Mouse (Mus musculus) lung, embryonic 14.5 days (tissue): Measurements from ENCODE around the gene Mvd. TPM values are rescaled to one million over a fixed set of nuclear protein-coding genes. Genes with fewer than 3 reads are reported as not detected.

Experiments
- ATAC-seq: fragments of 200-750 bp; cut with Nextera tagmentation; 2 replicates; pipeline ENCODE4 v1.8.0; 2017; ENCODE audit warnings: mild to moderate bottlenecking, moderate TSS enrichment, moderate library complexity; ENCODE audit not compliant: insufficient read depth
- DNase-seq: peaks from one replicate; pipeline ENCODE4 v3.0.0-alpha.2; 2015
- H3K27ac ChIP-seq: fragments of 300-500 bp; sonication (generic); 2 replicates; pipeline ENCODE4 v1.5.1; 2014; ENCODE audit warnings: low read depth, mild to moderate bottlenecking, moderate library complexity
- H3K27me3 ChIP-seq: fragments of 300-500 bp; sonication (generic); 2 replicates; pipeline ENCODE4 v1.6.1; 2014; ENCODE audit warnings: low read length, control low read depth; ENCODE audit not compliant: insufficient read depth
- H3K36me3 ChIP-seq: fragments of 300-500 bp; sonication (generic); 2 replicates; pipeline ENCODE4 v1.6.1; 2014; ENCODE audit warnings: control low read depth; ENCODE audit not compliant: insufficient read depth
- H3K4me1 ChIP-seq: fragments of 300-500 bp; sonication (generic); 2 replicates; pipeline ENCODE4 v1.6.1; 2014; ENCODE audit warnings: antibody characterized with exemption, control low read depth; ENCODE audit not compliant: insufficient read depth
- H3K4me2 ChIP-seq: fragments of 300-500 bp; sonication (generic); 2 replicates; pipeline ENCODE4 v1.6.1; 2014; ENCODE audit warnings: mild to moderate bottlenecking
- H3K4me3 ChIP-seq: fragments of 300-500 bp; sonication (generic); 2 replicates; pipeline ENCODE4 v1.5.1; 2014; ENCODE audit warnings: low read depth, low read length
- H3K9ac ChIP-seq: fragments of 300-500 bp; sonication (generic); 2 replicates; pipeline ENCODE4 v1.6.1; 2014
- H3K9me3 ChIP-seq: fragments of 300-500 bp; sonication (generic); 2 replicates; pipeline ENCODE4 v1.6.1; 2016; ENCODE audit warnings: low read depth, low read length, control low read depth
- CTCF ChIP-seq: IDR thresholded peaks from 2 replicates; pipeline ENCODE4 v1.5.1; 2016; ENCODE audit warnings: antibody characterized with exemption, low read depth
- WGBS: fragments of 180-500 bp; shearing (Covaris S2); extraction: QIAGEN DNeasy Blood & Tissue Kit; methylation state at CpG from one replicate; pipeline ENCODE4 v1.1.7; 2014; 5-methylcytosine and 5-hydroxymethylcytosine counted together
- polyA plus RNA-seq: library from polyadenylated mRNA; unstranded; fragments of >200 nt; fragmentation: Nextera tagmentation; extraction: Ambion mirVana; gene quantifications from 2 replicates; pipeline ENCODE4 v1.2.1, GENCODE M21; 2014

Mvd gene
- polyA plus RNA-seq, 1 experiment from 2014 or later = 27.1 TPM

- 0% methylated on average over 12 of the region's 12 CpGs for WGBS
- Histone ChIP-seq H3K36me3 (peaks cover 9% of the 10 kb centered on the region; the same call in 1 of the 2 replicates), H3K9me3 (no peaks in the 10 kb centered on the region), H3K27ac (peak overlapping the region; percentile 63; the same call in 1 of the 2 replicates), H3K27me3 (no peaks in the 10 kb centered on the region), H3K4me3 (peak overlapping the region; percentile 64), H3K9ac (peak overlapping the region; percentile 67), H3K4me1 (peaks cover 10% of the 10 kb centered on the region; the same call in 1 of the 2 replicates), H3K4me2 (peak overlapping the region; percentile 98)
- no peak for TF ChIP-seq CTCF
- DNase-seq = no peak
- ATAC-seq = peak; percentile 3; the same call in 1 of the 2 replicates
Measured at GRCm38 (mm10) chr8:122442781-122443180, 441 bp downstream of the Mvd start.

- DNase-seq (no peak), ATAC-seq (no peak)
- WGBS = 18% methylated on average over 7 of the region's 7 CpGs
- peak overlapping the region; percentile 64 for H3K4me3 ChIP-seq
- no peaks in the 10 kb centered on the region for H3K9me3 ChIP-seq
- H3K9ac ChIP-seq = peak overlapping the region; percentile 67
- peaks cover 10% of the 10 kb centered on the region; the same call in 1 of the 2 replicates for H3K4me1 ChIP-seq
- H3K4me2 ChIP-seq = peak overlapping the region; percentile 98
- TF ChIP-seq CTCF = no peak
- H3K27me3 ChIP-seq = no peaks in the 10 kb centered on the region
- H3K27ac ChIP-seq = 0 out of 2 replicates have a peak overlapping the region, but pooled peaks have one; percentile 63
- H3K36me3 ChIP-seq = peaks cover 11% of the 10 kb centered on the region; the same call in 1 of the 2 replicates
Measured at GRCm38 (mm10) chr8:122442356-122442755, 866 bp downstream of the Mvd start.

GRCm38 (mm10) chr8:122441326-122441725 lies 1.9 kb downstream of the Mvd start:
- DNase-seq (no peak), ATAC-seq (no peak)
- Histone ChIP-seq H3K9ac (no peak overlapping the region), H3K9me3 (no peaks in the 10 kb centered on the region), H3K4me1 (peaks cover 10% of the 10 kb centered on the region; the same call in 1 of the 2 replicates), H3K36me3 (peaks cover 21% of the 10 kb centered on the region), H3K27ac (no peak overlapping the region), H3K27me3 (no peaks in the 10 kb centered on the region), H3K4me2 (no peak overlapping the region), H3K4me3 (no peak overlapping the region)
- TF ChIP-seq CTCF = no peak
- 90% methylated on average over 1 of the region's 1 CpGs for WGBS

GRCm38 (mm10) chr8:122439336-122439735 lies 3.9 kb downstream of the Mvd start:
- Histone ChIP-seq H3K4me1 (0 out of 2 replicates have a peak, but pooled peaks cover 3% of the 10 kb centered on the region), H3K9ac (no peak overlapping the region), H3K4me2 (no peak overlapping the region), H3K9me3 (no peaks in the 10 kb centered on the region), H3K27me3 (no peaks in the 10 kb centered on the region), H3K36me3 (peaks cover 36% of the 10 kb centered on the region), H3K27ac (no peak overlapping the region), H3K4me3 (no peak overlapping the region)
- ATAC-seq (no peak), DNase-seq (no peak)
- WGBS = 96% methylated on average over 16 of the region's 16 CpGs
- TF ChIP-seq CTCF = no peak

GRCm38 (mm10) chr8:122437708-122438331 lies 5.4 kb downstream of the Mvd start:
- Histone ChIP-seq H3K9me3 (no peaks in the 10 kb centered on the region), H3K4me2 (peak overlapping the region; percentile 16; the same call in 1 of the 2 replicates), H3K27ac (no peak overlapping the region; the same call in 1 of the 2 replicates), H3K9ac (no peak overlapping the region; the same call in 1 of the 2 replicates), H3K4me1 (0 out of 2 replicates have a peak, but pooled peaks cover 3% of the 10 kb centered on the region), H3K36me3 (peaks cover 37% of the 10 kb centered on the region), H3K4me3 (no peak overlapping the region), H3K27me3 (no peaks in the 10 kb centered on the region)
- ATAC-seq (no peak), DNase-seq (peak; percentile 50)
- no peak for TF ChIP-seq CTCF
- WGBS = 79% methylated on average over 13 of the region's 13 CpGs

GRCm38 (mm10) chr8:122436586-122437125 lies 6.6 kb downstream of the Mvd start:
- WGBS = 84% methylated on average over 20 of the region's 20 CpGs
- no peak overlapping the region for H3K4me3 ChIP-seq
- H3K9ac ChIP-seq = no peak overlapping the region
- no peak for TF ChIP-seq CTCF
- no peaks in the 10 kb centered on the region for H3K9me3 ChIP-seq
- H3K4me1 ChIP-seq = peaks cover 5% of the 10 kb centered on the region; the same call in 1 of the 2 replicates
- H3K27me3 ChIP-seq = no peaks in the 10 kb centered on the region
- H3K36me3 ChIP-seq = peaks cover 37% of the 10 kb centered on the region
- ATAC-seq (no peak), DNase-seq (no peak)
- no peak overlapping the region for H3K27ac ChIP-seq
- H3K4me2 ChIP-seq = no peak overlapping the region

GRCm38 (mm10) chr8:122436146-122436545 lies 7.1 kb downstream of the Mvd start:
- H3K4me3 ChIP-seq = no peak overlapping the region
- no peak for DNase-seq

More at GRCm38 (mm10) chr8:122436146-122436545, 7.1 kb downstream of the Mvd start:
- no peaks in the 10 kb centered on the region for H3K9me3 ChIP-seq
- peaks cover 37% of the 10 kb centered on the region for H3K36me3 ChIP-seq
- H3K4me2 ChIP-seq = no peak overlapping the region
- no peak for TF ChIP-seq CTCF
- no peak overlapping the region for H3K9ac ChIP-seq
- H3K4me1 ChIP-seq = peaks cover 8% of the 10 kb centered on the region; the same call in 1 of the 2 replicates
- no peaks in the 10 kb centered on the region for H3K27me3 ChIP-seq
- WGBS = 91% methylated on average over 9 of the region's 9 CpGs
- ATAC-seq = no peak
- H3K27ac ChIP-seq = no peak overlapping the region
